Mouse (Mus musculus) lung, adult 2 months (tissue): ENCODE measurements around the gene Fat4.

ENCODE experiments used
- CTCF ChIP-seq: fragments of 200-500 bp; IDR thresholded peaks from 2 replicates; pipeline ENCODE4 v1.5.1; 2011; ENCODE audit warnings: mild to moderate bottlenecking, low read length, control low read depth; ENCODE audit not compliant: insufficient read depth
- POLR2A ChIP-seq: fragments of 200-500 bp; IDR thresholded peaks from 2 replicates; pipeline ENCODE4 v1.6.1; 2011; ENCODE audit warnings: low read depth, mild to moderate bottlenecking, control low read depth, low read length, borderline replicate concordance; ENCODE audit errors: extremely low read depth

DNA sequence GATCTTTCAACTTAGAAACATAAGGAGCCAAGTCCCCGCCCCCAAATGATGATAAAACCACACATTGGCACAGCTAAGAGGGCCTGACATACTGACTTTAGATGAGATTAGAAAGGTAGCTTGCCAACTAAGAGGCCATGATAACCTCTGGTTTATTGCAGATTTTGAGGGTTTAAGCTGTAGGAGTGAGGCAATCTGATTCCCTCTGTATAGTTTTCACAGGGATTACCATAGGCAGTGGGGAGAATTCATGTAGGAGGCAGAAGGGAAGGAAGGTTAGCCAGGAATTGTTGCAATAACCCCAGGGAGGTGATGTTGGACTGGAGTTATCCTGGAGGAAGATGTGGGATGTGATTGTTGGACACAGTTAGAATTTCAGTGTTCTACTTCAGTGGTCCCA lies 163.4 kb downstream of the Fat4 start:
- no peak for TF ChIP-seq CTCF
- no peak for TF ChIP-seq POLR2A
